Mouse (Mus musculus): ENCODE measurements around the gene 1810049J17Rik.
A peak's percentile ranks its signal among the peaks of the same experiment; 100 is the strongest.

- TF ChIP-seq USF1 (IDR thresholded peaks at IDR 0.05; ENCODE audit: low read depth), result no peak
- TF ChIP-seq POLR2A (IDR thresholded peaks at IDR 0.05; ENCODE audit: insufficient read length, low read depth), result peak; percentile 82
- TF ChIP-seq TCF12 (IDR thresholded peaks at IDR 0.05; ENCODE audit: insufficient read depth, poor library complexity, severe bottlenecking), result no peak
- TF ChIP-seq REST (IDR thresholded peaks at IDR 0.05; ENCODE audit: insufficient read depth, insufficient read length), result no peak
- TF ChIP-seq SRF (IDR thresholded peaks at IDR 0.05; ENCODE audit: control insufficient read depth, insufficient read length, low read depth), result peak; percentile 81
- peak; percentile 91 for TF ChIP-seq POLR2AphosphoS2 (IDR thresholded peaks at IDR 0.05; ENCODE audit: insufficient read length, low read depth)
- TF ChIP-seq CEBPB (IDR thresholded peaks at IDR 0.05; ENCODE audit: insufficient read depth, poor library complexity, severe bottlenecking), result no peak
- TF ChIP-seq E2F4 (IDR thresholded peaks at IDR 0.05; ENCODE audit: insufficient read depth), result no peak
- TF ChIP-seq TCF3 (IDR thresholded peaks at IDR 0.05; ENCODE audit: insufficient read length, low read depth), result no peak
Measured at GRCm38 (mm10) chr15:12321091-12321787, 460 bp downstream of the 1810049J17Rik start, which contains the start of gene Golph3.
